ENCODE assay signal across 9 mouse cellular contexts in the genomic region with DNA sequence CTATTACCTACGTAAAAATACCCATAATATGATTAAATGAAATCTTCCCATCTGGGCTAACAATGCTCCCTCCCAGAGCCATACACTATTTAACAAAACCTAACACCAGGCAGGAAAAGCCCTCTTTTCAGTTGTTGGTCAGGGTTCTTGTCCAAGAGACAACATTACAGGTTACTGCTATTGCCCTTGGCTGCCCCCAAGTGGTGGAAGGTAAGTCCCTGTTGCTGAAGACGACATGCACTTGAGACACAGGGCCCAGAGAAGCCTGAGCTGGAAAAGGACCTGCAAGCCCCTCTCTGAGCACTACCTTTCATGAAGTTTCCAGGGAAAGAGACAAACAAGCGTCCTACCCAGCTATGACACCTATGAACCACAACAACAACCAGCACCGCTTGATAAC. TPM values are rescaled to one million over a fixed set of nuclear protein-coding genes. Genes with fewer than 3 reads are reported as not detected.
A peak's percentile ranks its signal among the peaks of the same experiment; 100 is the strongest.
DNase-seq lines count a peak whose midpoint lies in the region; ATAC-seq and TF ChIP-seq lines count a peak whose summit lies in the region.
"Had no signal": no experiment of that assay in that cellular context is flagged by ENCODE, and none has a peak within 500 bp of the region (broad histone marks: within the 10 kb centered on the region; RNA-seq: fewer than 3 reads in every experiment).

No protein-coding gene starts in this region.

- H3K4me3 ChIP-seq in C2C12 (ENCODE audit: insufficient read depth, poor library complexity, severe bottlenecking): no peak overlapping the region
- H3K4me3 ChIP-seq in neural tube, embryonic 11.5 days (ENCODE audit: low read depth, low read length): no peak overlapping the region
- H3K4me3 ChIP-seq: limb, embryonic 12.5 days had no signal

- H3K79me2 ChIP-seq in C2C12 (ENCODE audit: control insufficient read depth, insufficient read depth): no peaks in the 10 kb centered on the region

- H3K9ac ChIP-seq in neural tube, embryonic 11.5 days (ENCODE audit: low read length): no peak overlapping the region
- H3K9ac ChIP-seq: limb, embryonic 12.5 days had no signal

- DNase-seq in heart, postnatal 10 days: peak; percentile 57 to 66
- no peak for DNase-seq in heart, postnatal 25 days (ENCODE audit: low spot score)
- peak; percentile 30 to 77 for DNase-seq in adrenal gland, adult (ENCODE audit: inconsistent age in 2 of 2, low spot score in 1 of 2)
- peak; percentile 77 for DNase-seq in embryo, embryonic 11 days
- DNase-seq in kidney, postnatal 36 days: peak; percentile 61 to 90
- peak; percentile 76 for DNase-seq in neural tube, embryonic 11.5 days (ENCODE audit: low spot score)
- DNase-seq in thymus, postnatal 25 days: peak; percentile 57

- intact Hi-C loops in heart, postnatal 10 days (cut with DNase I): no loop called here
- intact Hi-C loops in heart, postnatal 25 days (cut with DNase I): no loop called here

- no peak for ATAC-seq in neural tube, embryonic 11.5 days (ENCODE audit: insufficient read depth, low FRiP score, low TSS enrichment)

- H3K27ac ChIP-seq in neural tube, embryonic 11.5 days (ENCODE audit: low read depth, low read length): no peak overlapping the region
- H3K27ac ChIP-seq: limb, embryonic 12.5 days had no signal

- H3K4me2 ChIP-seq in neural tube, embryonic 11.5 days (ENCODE audit: low read depth): no peak overlapping the region
- H3K4me2 ChIP-seq: limb, embryonic 12.5 days had no signal

- H3K36me3 ChIP-seq in C2C12 (ENCODE audit: control insufficient read depth, insufficient read depth): peaks cover 10% of the 10 kb centered on the region
- no peaks in the 10 kb centered on the region; the same call in 1 of the 2 replicates for H3K36me3 ChIP-seq in neural tube, embryonic 11.5 days (ENCODE audit: control insufficient read depth, insufficient read depth, low read length)

- no peaks in the 10 kb centered on the region for H3K27me3 ChIP-seq in C2C12 (ENCODE audit: control insufficient read depth, insufficient read depth, insufficient read length)
- no peaks in the 10 kb centered on the region for H3K27me3 ChIP-seq in neural tube, embryonic 11.5 days (ENCODE audit: control insufficient read depth, insufficient read depth, low read length)
- H3K27me3 ChIP-seq: limb, embryonic 12.5 days had no signal

- H3K79me3 ChIP-seq in C2C12 (ENCODE audit: low read depth): no peaks in the 10 kb centered on the region

- peak; percentile 19 for TF ChIP-seq CTCF in C2C12 (IDR thresholded peaks at IDR 0.05; ENCODE audit: control insufficient read depth, insufficient read depth, insufficient read length)

- H3ac ChIP-seq in C2C12 (ENCODE audit: control insufficient read depth, insufficient read length, low read depth): no peak overlapping the region

- no peaks in the 10 kb centered on the region for H3K9me3 ChIP-seq in neural tube, embryonic 11.5 days (ENCODE audit: control insufficient read depth, low read length)
- H3K9me3 ChIP-seq: limb, embryonic 12.5 days had no signal

- WGBS in neural tube, embryonic 11.5 days: 54% methylated on average over 4 of the region's 4 CpGs

- no peaks in the 10 kb centered on the region for H3K4me1 ChIP-seq in neural tube, embryonic 11.5 days (ENCODE audit: control insufficient read depth, insufficient read depth, low read length)
- H3K4me1 ChIP-seq: limb, embryonic 12.5 days had no signal

TF ChIP-seq in C2C12, 6 proteins besides CTCF, POLR2A, EP300 and RAD21:
- TF ChIP-seq FOSL1 (IDR thresholded peaks at IDR 0.05; ENCODE audit: insufficient read depth, low read length, poor library complexity, severe bottlenecking) (no peak), MAX (IDR thresholded peaks at IDR 0.05) (no peak), USF1 (IDR thresholded peaks at IDR 0.05; ENCODE audit: low read depth) (no peak)

RNA-seq across cellular contexts. Expression of a gene that starts 6.5 kb away (rescaled TPM):
- 10 to 100 TPM; 16.0 to 19.2 TPM for total RNA-seq in heart, postnatal 10 days (2021)
- total RNA-seq in heart, postnatal 25 days (2021): 10 to 100 TPM; 13.8 to 15.2 TPM
- polyA plus RNA-seq in C2C12 (2012; fragmentation: generic; extraction: Trizol): 14.0 TPM
- polyA plus RNA-seq in neural tube, embryonic 11.5 days (2014; fragmentation: Nextera tagmentation; extraction: Ambion mirVana): 18.9 and 19.5 TPM in 2 replicates

RNA-seq across cellular contexts. Expression of a gene that starts 46.0 kb away (rescaled TPM):
- total RNA-seq in heart, postnatal 10 days (2021): 10 to 100 TPM; 42.1 TPM
- total RNA-seq in heart, postnatal 25 days (2021): 10 to 100 TPM; 25.7 to 26.9 TPM
- 86.2 TPM for polyA plus RNA-seq in C2C12 (2012; fragmentation: generic; extraction: Trizol)
- 70.4 and 72.5 TPM in 2 replicates for polyA plus RNA-seq in neural tube, embryonic 11.5 days (2014; fragmentation: Nextera tagmentation; extraction: Ambion mirVana)
